Mouse (Mus musculus): ENCODE measurements around the gene Sh3kbp1.

GRCm38 (mm10) chrX:159943586-159943985, 316.5 kb downstream of the Sh3kbp1 start:
- TF ChIP-seq CTCF (IDR thresholded peaks at IDR 0.05): no peak
- TF ChIP-seq EP300 (IDR thresholded peaks at IDR 0.05): no peak
